Mouse (Mus musculus) T-cell, adult 2 months (primary cell): ENCODE measurements at regions not wholly inside any gene's neighbourhood (a gene's known extent, or its start where the extent isn't known, plus 50 kb on each side); places are given as distances from the start of the nearest gene placed in this dataset.

Experiments
- DNase-seq: peaks from one replicate; pipeline ENCODE4 v3.0.0; 2022; ENCODE audit warnings: low spot score

GRCm38 (mm10) chr4:84222057-84222717 is 452.9 kb downstream of the Bnc2 start:
- DNase-seq: no peak

- DNase-seq: no peak
Observed at GRCm38 (mm10) chr4:84222805-84223335, 452.2 kb downstream of the Bnc2 start.

DNA sequence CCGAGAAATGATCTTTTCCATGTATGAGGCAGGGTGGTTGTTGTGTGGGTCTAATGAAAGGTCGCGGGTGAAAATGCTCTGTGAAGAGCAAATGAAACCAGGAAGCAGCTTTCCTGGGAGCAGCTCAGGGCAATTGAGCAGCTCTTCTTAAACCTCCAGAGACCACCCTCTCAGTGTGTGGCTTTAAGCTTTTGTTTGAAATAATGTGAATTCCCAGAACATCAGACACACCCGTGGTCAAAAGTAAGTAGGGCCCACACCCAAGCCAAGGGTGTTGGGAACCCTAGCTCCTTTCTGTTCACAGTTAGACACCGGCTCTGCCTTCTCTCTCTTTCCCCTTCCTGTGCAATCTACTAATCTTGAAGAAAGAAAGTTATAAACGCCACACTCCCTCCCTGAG is 450.5 kb downstream of the Bnc2 start:
- no peak for DNase-seq
